Mouse (Mus musculus) monocyte, adult 2 months (primary cell): ENCODE data around the gene Slc24a3.

Experiments
- DNase-seq, 2 experiments: peaks; one replicate each; pipeline ENCODE4 v3.0.0; 2022; ENCODE audit warnings: low spot score in 2 of 2, low read depth in 1 of 2

The Slc24a3 gene

GRCm38 (mm10) chr2:145530941-145531353 is 363.4 kb downstream of the Slc24a3 start:
- no peak for DNase-seq

- DNase-seq = no peak
Observed at GRCm38 (mm10) chr2:145533086-145533485, 365.5 kb downstream of the Slc24a3 start.

GRCm38 (mm10) chr2:145535307-145535706 is 367.8 kb downstream of the Slc24a3 start:
- DNase-seq = no peak

- DNase-seq = no peak
Observed at GRCm38 (mm10) chr2:145535774-145536173, 368.2 kb downstream of the Slc24a3 start.

GRCm38 (mm10) chr2:145536986-145537385 is 369.4 kb downstream of the Slc24a3 start:
- DNase-seq = no peak

GRCm38 (mm10) chr2:145541695-145542094 is 374.1 kb downstream of the Slc24a3 start:
- no peak for DNase-seq

- no peak for DNase-seq
Observed at GRCm38 (mm10) chr2:145546071-145546470, 378.5 kb downstream of the Slc24a3 start.

GRCm38 (mm10) chr2:145554722-145555252 is 387.2 kb downstream of the Slc24a3 start:
- no peak for DNase-seq

GRCm38 (mm10) chr2:145555713-145556112 is 388.2 kb downstream of the Slc24a3 start:
- no peak for DNase-seq

GRCm38 (mm10) chr2:145557361-145557931 is 389.9 kb downstream of the Slc24a3 start:
- no peak for DNase-seq

- no peak for DNase-seq
Observed at GRCm38 (mm10) chr2:145562493-145562892, 394.9 kb downstream of the Slc24a3 start.

- no peak for DNase-seq
Observed at GRCm38 (mm10) chr2:145564596-145564995, 397.0 kb downstream of the Slc24a3 start.

- no peak for DNase-seq
Observed at GRCm38 (mm10) chr2:145566904-145567303, 399.4 kb downstream of the Slc24a3 start.

GRCm38 (mm10) chr2:145571943-145572342 is 404.4 kb downstream of the Slc24a3 start:
- no peak for DNase-seq

GRCm38 (mm10) chr2:145574148-145574547 is 406.6 kb downstream of the Slc24a3 start:
- DNase-seq = no peak

- DNase-seq = no peak
Observed at GRCm38 (mm10) chr2:145583103-145583502, 415.5 kb downstream of the Slc24a3 start.

GRCm38 (mm10) chr2:145585437-145585836 is 417.9 kb downstream of the Slc24a3 start:
- no peak for DNase-seq

GRCm38 (mm10) chr2:145588009-145588737 is 420.6 kb downstream of the Slc24a3 start:
- DNase-seq = peak; percentile 6 to 39

GRCm38 (mm10) chr2:145591881-145592280 is 424.3 kb downstream of the Slc24a3 start:
- no peak for DNase-seq

GRCm38 (mm10) chr2:145593649-145594347 is 426.2 kb downstream of the Slc24a3 start:
- no peak for DNase-seq

GRCm38 (mm10) chr2:145597866-145598265 is 430.3 kb downstream of the Slc24a3 start:
- DNase-seq = no peak

- DNase-seq = no peak
Observed at GRCm38 (mm10) chr2:145607844-145608243, 440.3 kb downstream of the Slc24a3 start.
